Mouse (Mus musculus) ovary, adult 18-20 months (tissue): ENCODE measurements around the gene Tlr5.

ENCODE experiments used
- DNase-seq: peaks from one replicate; pipeline ENCODE4 v3.0.0; 2022; ENCODE audit warnings: low spot score, mixed read lengths

Gene Tlr5

GRCm38 (mm10) chr1:182990092-182990762, 35.6 kb downstream of the Tlr5 start:
- no peak for DNase-seq

- DNase-seq: peak; percentile 37
Measured at GRCm38 (mm10) chr1:182991002-182991778, 36.6 kb downstream of the Tlr5 start.
